Mouse (Mus musculus) Patski (cell line): ENCODE data around the gene Cst7. TPM values are rescaled to one million over a fixed set of nuclear protein-coding genes. Genes with fewer than 3 reads are reported as not detected.

ENCODE experiments used
- ATAC-seq: fragments of 100-300 bp; one replicate; pipeline ENCODE4 v1.8.0; 2021
- CTCF ChIA-PET: fragments of 350-600 bp; sonication (Branson Sonifier 250); formaldehyde crosslinking; loops from one replicate; lab custom pipeline; 2022; ENCODE audit warnings: inconsistent platforms; lab: Charles Lee
- POLR2A ChIA-PET: fragments of 350-600 bp; sonication (Branson Sonifier 250); formaldehyde crosslinking; loops from one replicate; lab custom pipeline; 2022; ENCODE audit warnings: antibody characterized with exemption, inconsistent platforms; lab: Charles Lee
- DNase-seq: peaks from one replicate; pipeline ENCODE4 v3.0.0-alpha.2; 2011; ENCODE audit warnings: low read depth, low spot score
- H3K27me3 ChIP-seq: fragments of 371-371 bp; one replicate; pipeline ENCODE4 v1.5.1; 2021
- CTCF ChIP-seq: fragments of 100-300 bp; IDR thresholded peaks from one replicate; pipeline ENCODE4 v1.5.1; 2021
- in situ Hi-C: fragments of 300-500 bp; cut with MboI; formaldehyde crosslinking; loops from 3 replicates; pipeline ENCODE4 v1.11.1; 2018; ENCODE audit warnings: low pct_unique_long_range_greater_than_20kb, mixed read lengths
- polyA plus RNA-seq: library from polyadenylated mRNA; unstranded; gene quantifications from one replicate; pipeline ENCODE4 v1.2.3, GENCODE M21; 2021

The Cst7 gene
- polyA plus RNA-seq, 1 experiment from 2014 or later, result not detected

DNA sequence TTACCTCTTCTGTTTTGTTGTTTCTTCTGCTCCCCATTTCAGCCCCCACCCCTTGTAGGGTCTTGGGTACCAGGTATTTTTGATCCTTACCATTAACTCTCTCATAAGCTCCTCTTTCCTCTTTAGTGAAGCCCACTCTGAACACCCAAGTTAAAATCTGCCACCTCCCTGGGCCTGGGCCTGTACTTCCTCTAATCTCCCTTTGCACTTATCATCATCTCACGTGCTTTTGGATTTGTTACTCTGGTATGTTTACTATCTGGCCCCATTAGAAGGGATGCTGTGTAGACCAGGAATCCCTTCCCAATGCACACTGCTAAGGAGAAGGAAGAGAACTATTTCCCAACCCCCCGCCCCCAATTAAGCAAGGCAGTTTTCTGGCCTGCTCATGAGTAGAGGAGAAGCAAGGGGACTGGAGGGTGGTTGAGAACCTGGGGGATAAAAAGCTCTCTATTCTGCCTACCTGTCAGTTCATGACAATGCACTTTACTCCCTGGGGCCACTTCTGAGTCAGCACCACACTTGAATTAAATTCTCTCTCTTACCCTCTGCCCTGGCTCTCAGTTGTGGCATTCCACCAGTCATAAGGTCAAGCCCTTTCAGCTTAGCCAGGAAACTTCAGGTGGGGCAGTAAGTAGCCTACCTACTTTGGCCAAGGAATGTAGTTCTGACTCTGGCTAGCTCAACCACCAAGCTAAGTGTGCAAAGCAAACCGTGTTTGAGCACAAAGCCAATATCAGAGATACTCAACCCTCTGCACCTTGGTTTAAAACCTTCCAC lies 25.4 kb downstream of the Cst7 start:
- no peak for TF ChIP-seq CTCF
- ChIA-PET CTCF (interaction anchor here (1.4 to 2.3 kb wide), 3 partner anchors 9 to 37 kb away, joined by 3 to 5 read pairs (median 4); no protein-coding TSS in a partner anchor), POLR2A (no interaction called here)
- DNase-seq, result no peak
- ATAC-seq, result no peak
- H3K27me3 ChIP-seq, result no peaks in the 10 kb centered on the region
- in situ Hi-C loops, result no loop called here

DNA sequence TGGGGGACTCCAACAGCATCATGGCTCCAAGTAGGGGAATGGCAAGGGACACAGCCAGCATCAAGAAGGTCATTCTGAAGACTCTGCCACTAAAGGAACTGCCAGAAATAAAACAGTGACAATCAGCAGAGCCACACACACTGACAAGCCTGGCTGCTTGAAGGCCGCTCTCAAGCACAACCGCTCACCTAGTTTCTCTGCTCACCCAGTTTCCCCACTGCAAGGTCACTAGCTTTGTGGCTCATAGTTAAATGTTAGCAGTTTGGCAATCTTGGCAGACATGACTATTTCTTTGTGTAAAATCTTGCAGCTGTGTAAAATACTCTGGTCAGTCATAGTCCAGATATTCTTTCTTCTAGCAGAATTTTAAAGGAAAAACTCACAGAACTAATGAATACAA lies 30.0 kb downstream of the Cst7 start:
- ChIA-PET CTCF (no interaction called here), POLR2A (interaction anchor here (0.5 kb wide), 1 partner anchor 1730 kb away, joined by 4 read pairs; no protein-coding TSS in a partner anchor)
- TF ChIP-seq CTCF, result no peak
- DNase-seq (no peak), ATAC-seq (no peak)
- in situ Hi-C loops, result no loop called here
- H3K27me3 ChIP-seq, result no peaks in the 10 kb centered on the region

DNA sequence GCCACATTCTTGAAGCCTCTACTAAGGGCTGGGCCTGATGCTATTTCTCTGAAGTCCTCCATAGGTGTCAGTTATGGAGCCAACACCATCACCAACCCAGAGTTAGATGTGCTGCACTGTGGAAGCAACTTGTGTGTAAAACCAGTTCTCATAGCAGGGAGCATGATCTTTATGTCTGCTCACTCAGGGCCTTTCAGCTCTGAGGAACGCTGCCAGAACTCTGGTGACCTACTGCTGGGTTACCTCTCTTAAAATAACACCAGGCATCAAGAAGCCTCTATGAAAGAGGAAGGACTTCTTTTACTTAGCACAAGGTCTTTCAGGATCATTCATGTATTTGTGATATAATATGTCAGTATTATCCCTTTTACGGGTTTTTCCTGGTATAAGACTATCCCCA lies 32.0 kb downstream of the Cst7 start:
- no peak for TF ChIP-seq CTCF
- no peak for ATAC-seq
- no peak for DNase-seq
- in situ Hi-C loops, result no loop called here
- no peaks in the 10 kb centered on the region for H3K27me3 ChIP-seq
- ChIA-PET POLR2A (no interaction called here), CTCF (no interaction called here)

DNA sequence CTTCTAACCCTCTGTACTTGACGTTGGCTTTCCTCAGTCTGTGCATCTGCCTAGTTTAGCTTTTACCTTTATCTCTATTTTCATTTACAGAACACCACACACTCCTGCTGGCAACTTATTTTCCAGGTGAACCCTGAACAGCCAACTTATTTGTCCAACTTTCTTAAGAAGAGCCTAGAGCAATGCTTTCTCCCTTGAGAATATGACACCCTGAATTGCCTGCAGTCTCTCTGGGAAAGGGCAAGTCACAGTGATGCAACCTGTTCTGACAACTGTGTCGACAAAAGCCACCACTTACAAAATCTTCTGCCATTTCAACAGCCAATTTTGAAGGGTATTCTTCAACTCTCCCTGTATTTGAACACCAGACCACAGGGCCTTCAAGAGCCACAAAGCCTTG lies 34.6 kb downstream of the Cst7 start:
- POLR2A ChIA-PET, result no interaction called here
- DNase-seq (no peak), ATAC-seq (no peak)
- no peak for TF ChIP-seq CTCF
- CTCF ChIA-PET, result no interaction called here
- H3K27me3 ChIP-seq, result no peaks in the 10 kb centered on the region
- in situ Hi-C loops, result loop anchor here (5.0 kb wide), 2 partner anchors 67 to 142 kb away; partner anchors contain the start of gene Entpd6

DNA sequence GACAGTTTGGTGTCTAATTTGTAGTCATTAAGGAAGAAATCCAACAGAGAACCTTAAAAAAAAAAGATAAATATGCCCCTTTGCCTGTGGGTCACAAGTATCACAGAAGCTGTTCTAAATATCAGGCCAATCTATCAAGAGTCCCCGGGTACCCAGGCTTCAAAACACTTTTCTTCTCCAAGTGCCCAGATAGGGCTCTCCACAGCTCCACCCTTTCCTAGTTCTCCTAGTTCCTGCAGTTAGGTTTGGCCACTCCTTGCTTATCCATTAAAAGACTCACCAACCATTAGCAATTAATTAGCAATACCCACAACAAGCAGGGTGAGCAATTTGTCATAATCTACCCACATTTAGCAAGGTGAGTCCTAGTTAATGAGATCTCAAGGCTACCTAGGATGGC lies 36.9 kb downstream of the Cst7 start:
- POLR2A ChIA-PET, result no interaction called here
- ATAC-seq, result no peak
- CTCF ChIA-PET, result no interaction called here
- in situ Hi-C loops, result loop anchor here (5.0 kb wide), 2 partner anchors 65 to 140 kb away; partner anchors contain the start of gene Entpd6
- no peak for DNase-seq
- no peaks in the 10 kb centered on the region for H3K27me3 ChIP-seq
- no peak for TF ChIP-seq CTCF

DNA sequence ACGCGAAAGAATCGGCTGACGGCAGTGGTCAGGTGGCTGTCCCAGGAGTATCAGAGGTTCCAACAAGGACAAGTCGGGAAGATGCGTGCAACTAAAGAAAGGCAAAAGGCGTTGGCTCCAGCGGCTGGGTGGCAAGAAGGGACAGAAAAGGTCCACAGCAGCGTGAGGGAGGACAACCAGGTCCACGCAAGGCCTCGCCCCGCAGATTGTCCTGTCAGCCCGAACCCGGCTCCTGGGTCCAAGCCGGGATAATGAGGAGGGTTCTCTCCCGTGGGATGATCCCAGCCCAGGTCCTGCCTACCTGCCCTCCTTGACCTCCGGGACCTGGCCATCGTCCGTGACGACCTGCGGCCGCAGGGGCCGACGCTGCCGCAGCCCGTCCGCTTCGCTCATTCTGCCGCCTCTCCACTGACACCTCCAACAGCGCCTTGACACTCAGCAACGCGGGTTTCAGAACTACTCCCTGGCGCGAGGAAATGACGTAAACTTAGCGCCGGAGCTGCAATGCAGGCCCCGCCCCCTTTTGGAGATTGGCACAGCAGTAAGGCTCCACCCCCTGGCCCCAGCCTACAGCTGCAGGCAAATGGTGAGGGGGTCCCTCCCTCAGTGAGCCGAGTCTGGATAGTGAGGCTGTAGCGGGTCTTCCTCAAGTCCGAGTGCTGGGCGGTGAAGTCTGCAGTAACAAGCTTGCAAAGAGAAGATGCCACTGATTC lies 38.0 kb downstream of the Cst7 start, which contains the start of gene Apmap:
Gene Apmap, minus strand, starts transcription at position 481 of the 713 bp plus-strand sequence.
- ChIA-PET CTCF (interaction anchor here (1.1 kb wide), 1 partner anchor 67 kb away, joined by 3 read pairs; no protein-coding TSS in a partner anchor), POLR2A (no interaction called here)
- peak; percentile 96 for ATAC-seq
- H3K27me3 ChIP-seq, result no peaks in the 10 kb centered on the region
- DNase-seq, result peak; percentile 80
- TF ChIP-seq CTCF, result no peak
- in situ Hi-C loops, result loop anchor here (5.0 kb wide), 2 partner anchors 64 to 139 kb away; partner anchors contain the start of gene Entpd6

DNA sequence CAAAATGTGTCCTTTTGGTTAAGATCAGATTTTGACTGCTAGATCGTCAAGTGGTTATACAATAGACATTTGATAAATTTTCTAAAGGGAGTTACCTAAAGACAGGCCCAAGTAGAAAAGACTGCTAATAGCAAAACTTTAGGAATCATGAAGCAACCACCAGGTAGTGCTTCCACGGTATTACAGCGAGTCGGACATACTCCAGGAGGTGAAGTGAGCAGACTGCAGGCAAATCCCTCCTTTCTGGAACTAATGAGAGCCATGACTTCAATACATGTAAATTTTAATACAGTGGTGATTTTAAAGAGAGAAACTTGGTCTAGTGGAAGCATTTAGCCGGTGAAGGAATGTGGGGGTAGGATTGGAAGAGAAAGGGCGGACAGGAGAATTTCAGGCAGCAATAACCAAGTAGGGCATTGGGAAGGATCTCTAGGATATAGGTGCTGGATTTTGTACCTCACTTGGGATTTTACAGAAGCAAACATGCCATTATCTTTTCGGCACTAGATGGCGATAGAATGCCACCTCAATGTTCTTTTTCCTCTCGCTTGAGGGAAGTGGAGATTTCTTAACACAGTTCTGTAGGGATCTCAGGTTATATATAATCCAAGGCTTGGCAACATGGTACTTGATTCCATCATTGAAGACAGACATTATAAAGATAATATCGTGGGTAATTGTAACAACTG lies 38.8 kb downstream of the Cst7 start:
- TF ChIP-seq CTCF, result peak; percentile 72
- ChIA-PET CTCF (interaction anchor here (1.1 to 1.5 kb wide), 2 partner anchors 64 to 66 kb away, joined by 3 read pairs; no protein-coding TSS in a partner anchor), POLR2A (no interaction called here)
- in situ Hi-C loops, result loop anchor here (5.0 kb wide), 2 partner anchors 63 to 138 kb away; partner anchors contain the start of gene Entpd6
- ATAC-seq (peak; percentile 74), DNase-seq (peak; percentile 24)
- H3K27me3 ChIP-seq, result peaks cover 6% of the 10 kb centered on the region

DNA sequence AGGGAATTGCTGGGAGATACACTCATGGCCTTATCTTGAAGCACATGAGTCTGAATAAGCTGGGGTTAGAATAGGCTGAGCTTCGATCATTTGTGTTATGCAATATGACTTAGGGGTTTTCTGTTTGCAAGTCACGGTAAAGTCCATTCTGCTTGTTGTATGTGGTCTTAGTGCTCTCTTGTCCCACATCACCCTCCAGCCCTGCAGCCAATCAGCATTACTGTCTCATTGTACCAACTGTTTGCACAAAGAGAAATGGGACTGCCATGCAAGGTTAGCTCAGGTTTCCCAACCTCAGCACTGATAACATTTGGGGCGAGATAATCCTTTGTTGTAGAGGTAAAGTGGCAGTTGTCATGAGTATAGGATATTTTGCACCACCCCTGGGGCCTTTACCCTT lies 39.9 kb downstream of the Cst7 start:
- no peak for TF ChIP-seq CTCF
- ChIA-PET POLR2A (interaction anchor here (0.7 kb wide), 1 partner anchor 50 kb away, joined by 4 read pairs; no protein-coding TSS in a partner anchor), CTCF (interaction anchor here (1.5 kb wide), 1 partner anchor 63 kb away, joined by 3 read pairs; no protein-coding TSS in a partner anchor)
- no peak for DNase-seq
- in situ Hi-C loops, result no loop called here
- peaks cover 8% of the 10 kb centered on the region for H3K27me3 ChIP-seq
- ATAC-seq, result no peak

DNA sequence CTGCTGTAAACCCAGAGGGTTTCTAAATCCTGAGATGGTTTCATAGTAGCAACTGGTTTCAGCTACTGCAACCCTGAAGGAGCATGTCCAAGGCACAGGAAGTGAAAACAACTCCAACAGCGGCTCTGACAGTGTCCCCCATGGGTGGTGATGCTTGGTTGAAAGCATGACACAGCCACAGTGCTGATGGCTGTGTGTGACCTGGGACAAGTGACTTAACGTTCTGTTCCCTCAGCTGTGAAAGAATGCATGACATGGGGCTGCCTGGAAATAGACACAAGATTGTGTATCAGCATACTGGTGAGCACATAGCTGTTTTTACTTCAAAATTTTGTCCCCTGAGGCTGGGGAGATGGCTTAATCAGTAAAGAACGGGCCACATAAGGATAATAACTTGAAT lies 51.5 kb downstream of the Cst7 start:
- ATAC-seq, result no peak
- DNase-seq, result no peak
- POLR2A ChIA-PET, result no interaction called here
- in situ Hi-C loops, result no loop called here
- CTCF ChIA-PET, result no interaction called here
- H3K27me3 ChIP-seq, result peaks cover 20% of the 10 kb centered on the region
- TF ChIP-seq CTCF, result no peak

DNA sequence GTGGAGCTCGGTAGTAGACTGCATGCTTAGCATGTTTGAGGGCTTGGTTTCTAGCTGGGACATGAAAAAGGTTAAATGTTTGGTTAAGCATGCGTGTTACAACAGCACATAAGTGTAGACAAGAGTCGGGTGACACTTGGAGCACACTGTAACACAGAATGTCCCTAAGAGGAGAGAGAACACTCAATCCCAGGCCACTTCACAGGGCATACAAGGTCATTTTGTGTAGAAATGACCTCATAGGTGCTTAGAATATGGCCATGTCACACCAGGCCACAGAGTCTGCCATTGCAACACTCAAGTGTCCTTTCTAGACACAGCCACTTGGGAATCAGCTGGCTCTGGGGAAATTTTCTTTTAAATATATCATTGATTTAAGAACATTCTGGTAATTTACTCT lies 53.7 kb downstream of the Cst7 start:
- ChIA-PET CTCF (no interaction called here), POLR2A (no interaction called here)
- no peak for TF ChIP-seq CTCF
- H3K27me3 ChIP-seq, result peaks cover 17% of the 10 kb centered on the region
- in situ Hi-C loops, result no loop called here
- no peak for ATAC-seq
- DNase-seq, result no peak
